ENCODE assay signal across 21 mouse cellular contexts in the genomic region with DNA sequence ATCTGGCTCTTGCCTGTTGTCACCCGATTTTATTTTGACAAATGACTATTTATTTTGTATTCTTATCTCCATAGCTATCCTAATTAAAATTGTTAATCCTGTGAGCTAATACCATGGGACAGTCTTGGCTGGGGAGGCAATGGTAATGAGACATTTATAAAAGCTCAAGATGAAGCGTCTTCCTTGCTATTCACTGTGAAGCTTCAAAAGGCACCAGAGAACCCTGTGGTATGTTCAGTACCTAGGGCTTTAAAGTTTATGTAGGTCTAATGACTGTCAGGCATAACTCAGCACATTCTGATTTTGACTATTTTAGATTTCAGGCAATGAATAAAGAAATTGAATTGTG.
DNase-seq lines count a peak whose midpoint lies in the region; ATAC-seq and TF ChIP-seq lines count a peak whose summit lies in the region.
"Had no signal": no experiment of that assay in that cellular context is flagged by ENCODE, and none has a peak within 500 bp of the region (broad histone marks: within the 10 kb centered on the region; RNA-seq: fewer than 3 reads in every experiment).

No protein-coding gene starts in this region.

- H3K4me1 ChIP-seq in midbrain, embryonic 12.5 days = peaks cover 20% of the 10 kb centered on the region
- peaks cover 15% of the 10 kb centered on the region for H3K4me1 ChIP-seq in midbrain, embryonic 11.5 days (ENCODE audit: control insufficient read depth, insufficient read depth, low read length)
- H3K4me1 ChIP-seq in midbrain, postnatal 0 days (ENCODE audit: insufficient read depth, low read length) = peaks cover 7% of the 10 kb centered on the region; the same call in 1 of the 2 replicates
- H3K4me1 ChIP-seq: embryonic facial prominence, embryonic 15.5 days had no signal

- no peak for TF ChIP-seq POLR2A in brain, embryonic 14.5 days (IDR thresholded peaks at IDR 0.05; ENCODE audit: borderline replicate concordance, extremely low read depth, insufficient read depth, insufficient read length, poor library complexity, severe bottlenecking)

- no peaks in the 10 kb centered on the region for H3K9me3 ChIP-seq in midbrain, embryonic 12.5 days
- no peaks in the 10 kb centered on the region for H3K9me3 ChIP-seq in midbrain, embryonic 11.5 days (ENCODE audit: control insufficient read depth, low read length)
- no peaks in the 10 kb centered on the region for H3K9me3 ChIP-seq in midbrain, postnatal 0 days (ENCODE audit: low read length)
- H3K9me3 ChIP-seq: embryonic facial prominence, embryonic 15.5 days; forebrain, embryonic 10.5 days; heart, embryonic 12.5 days; hindbrain, embryonic 10.5 days had no signal

- ATAC-seq in midbrain, embryonic 12.5 days (ENCODE audit: low FRiP score, low read depth) = peak; percentile 61; the same call in 1 of the 2 replicates
- ATAC-seq in midbrain, embryonic 11.5 days (ENCODE audit: low FRiP score) = no peak
- ATAC-seq in midbrain, postnatal 0 days (ENCODE audit: low FRiP score) = peak; percentile 62; the same call in 1 of the 2 replicates
- ATAC-seq in CD4-positive, CD25-positive, alpha-beta regulatory T cell, adult 4 months = no peak
- ATAC-seq: forebrain, embryonic 16.5 days had no signal

- H3K9ac ChIP-seq in midbrain, embryonic 12.5 days (replicated peaks) = no peak overlapping the region
- H3K9ac ChIP-seq in midbrain, embryonic 11.5 days (ENCODE audit: low read length) = no peak overlapping the region
- H3K9ac ChIP-seq in midbrain, postnatal 0 days (replicated peaks; ENCODE audit: low read length, poor library complexity, severe bottlenecking) = no peak overlapping the region
- H3K9ac ChIP-seq: embryonic facial prominence, embryonic 15.5 days; heart, embryonic 12.5 days had no signal

- H3K4me2 ChIP-seq in midbrain, embryonic 12.5 days (replicated peaks) = no peak overlapping the region
- no peak overlapping the region for H3K4me2 ChIP-seq in midbrain, embryonic 11.5 days
- H3K4me2 ChIP-seq in midbrain, postnatal 0 days (ENCODE audit: low read depth, low read length, poor library complexity, severe bottlenecking) = no peak overlapping the region
- H3K4me2 ChIP-seq: embryonic facial prominence, embryonic 15.5 days; heart, embryonic 12.5 days had no signal

- peak; percentile 31 for DNase-seq in heart, adult 11 months
- no peak for DNase-seq in heart, adult 18-20 months
- DNase-seq in midbrain, embryonic 11.5 days (ENCODE audit: low spot score, missing footprints) = no peak
- peak; percentile 48 for DNase-seq in brain, embryonic 14.5 days (ENCODE audit: low read depth)
- DNase-seq in midbrain, postnatal 0 days (ENCODE audit: low spot score) = no peak
- DNase-seq: adrenal gland, adult 8-10 months; adrenal gland, postnatal 36 days; cerebellum, adult 11 months; cerebellum, adult 8-10 months; cerebellum, postnatal 14 days; embryo, embryonic 11 days; gastrocnemius, postnatal 10 days had no signal

- no peak overlapping the region for H3K27ac ChIP-seq in midbrain, embryonic 12.5 days (replicated peaks)
- no peak overlapping the region for H3K27ac ChIP-seq in midbrain, embryonic 11.5 days (ENCODE audit: low read depth, low read length)
- no peak overlapping the region for H3K27ac ChIP-seq in midbrain, postnatal 0 days (ENCODE audit: low read depth, low read length)
- H3K27ac ChIP-seq: embryonic facial prominence, embryonic 15.5 days; hindbrain, embryonic 10.5 days had no signal

- 55% methylated on average over 2 of the region's 2 CpGs for WGBS in midbrain, embryonic 12.5 days
- 60% methylated on average over 2 of the region's 2 CpGs for WGBS in midbrain, embryonic 11.5 days
- WGBS in midbrain, postnatal 0 days = 38% methylated on average over 2 of the region's 2 CpGs

- no peaks in the 10 kb centered on the region for H3K36me3 ChIP-seq in midbrain, embryonic 12.5 days
- no peaks in the 10 kb centered on the region for H3K36me3 ChIP-seq in midbrain, embryonic 11.5 days (ENCODE audit: control insufficient read depth, insufficient read depth, low read length)
- no peaks in the 10 kb centered on the region for H3K36me3 ChIP-seq in midbrain, postnatal 0 days (ENCODE audit: insufficient read depth, low read length)
- H3K36me3 ChIP-seq: heart, embryonic 12.5 days had no signal

- H3K27me3 ChIP-seq in midbrain, embryonic 12.5 days = no peaks in the 10 kb centered on the region
- H3K27me3 ChIP-seq in midbrain, embryonic 11.5 days (ENCODE audit: control insufficient read depth, insufficient read depth, low read length) = no peaks in the 10 kb centered on the region
- no peaks in the 10 kb centered on the region for H3K27me3 ChIP-seq in midbrain, postnatal 0 days (ENCODE audit: insufficient read depth, low read length)
- H3K27me3 ChIP-seq: CH12.LX; embryonic facial prominence, embryonic 15.5 days; heart, embryonic 12.5 days had no signal

- H3K4me3 ChIP-seq in midbrain, embryonic 12.5 days = no peak overlapping the region
- no peak overlapping the region for H3K4me3 ChIP-seq in midbrain, embryonic 11.5 days (ENCODE audit: low read depth, low read length)
- no peak overlapping the region for H3K4me3 ChIP-seq in midbrain, postnatal 0 days (ENCODE audit: low read depth, low read length)
- H3K4me3 ChIP-seq: embryonic facial prominence, embryonic 15.5 days; erythroblast, embryonic 14.5 days; forebrain, embryonic 10.5 days; heart, embryonic 12.5 days; hindbrain, embryonic 10.5 days had no signal

- no peak for TF ChIP-seq CTCF in brain, embryonic 14.5 days (IDR thresholded peaks at IDR 0.05; ENCODE audit: borderline replicate concordance, extremely low read depth, insufficient read depth, insufficient read length)
- no peak for TF ChIP-seq CTCF in midbrain, postnatal 0 days (IDR thresholded peaks at IDR 0.05)

Comparison
In these comparisons a context has a peak if more than half of its experiments do, and no peak if none do; other contexts are left out.
1. DNase-seq: peak in heart, adult 11 months (single experiment) and brain, embryonic 14.5 days (single experiment); none in heart, adult 18-20 months (0 of 2), midbrain, embryonic 11.5 days (single experiment) and midbrain, postnatal 0 days (single experiment).
2. ATAC-seq: peak in midbrain, embryonic 12.5 days (single experiment) and midbrain, postnatal 0 days (single experiment); none in midbrain, embryonic 11.5 days (single experiment) and CD4-positive, CD25-positive, alpha-beta regulatory T cell, adult 4 months (single experiment).